Mouse (Mus musculus): ENCODE results near the gene Gmppa. TPM values are rescaled to one million over a fixed set of nuclear protein-coding genes. Genes with fewer than 3 reads are reported as not detected.

The Gmppa gene
- polyA plus RNA-seq (2012; ENCODE audit: insufficient read depth, insufficient read length, missing spikeins) = 31.6 and 47.1 TPM in 2 replicates

DNA sequence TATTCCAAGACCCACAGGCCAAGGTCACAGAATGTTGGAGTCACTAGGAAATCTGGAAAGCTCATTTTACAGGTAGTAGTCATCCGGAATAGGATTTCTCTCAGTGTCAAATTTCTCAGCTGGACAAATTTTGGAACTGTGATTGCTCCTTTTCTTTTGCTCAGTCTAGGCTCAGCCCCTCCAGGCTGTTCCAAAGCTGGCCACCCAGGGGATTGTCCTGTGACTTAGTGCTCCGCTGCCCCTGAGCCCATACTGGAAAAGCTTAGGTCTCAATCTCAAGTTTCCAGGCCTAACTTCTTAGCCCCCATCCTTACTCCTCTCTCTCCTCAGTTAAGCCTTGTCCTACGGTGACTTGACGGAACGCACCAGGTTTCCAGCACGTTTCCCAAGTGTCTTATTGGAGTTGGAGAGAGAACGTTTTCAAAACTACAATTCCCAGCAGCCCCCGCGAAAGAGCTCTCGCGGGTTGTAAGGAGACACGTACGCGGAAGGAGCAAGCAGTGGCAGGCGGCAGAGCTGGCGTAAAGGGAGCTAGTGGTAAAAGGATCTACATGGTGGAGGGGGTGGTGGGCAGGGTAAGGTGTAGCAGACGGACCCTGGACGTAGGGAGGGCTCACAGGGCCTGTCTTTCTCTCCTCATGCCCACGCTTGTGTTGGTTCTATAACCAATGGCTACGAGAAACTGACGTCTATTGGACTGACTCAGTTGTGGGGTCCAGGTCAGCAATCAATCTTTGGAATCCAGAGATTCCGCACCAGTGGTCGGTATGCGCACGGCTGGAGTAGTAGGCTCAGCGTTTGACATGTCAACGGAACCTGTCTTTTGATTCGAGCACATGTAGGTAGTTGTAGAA is at the start of gene Gmppa:
TSS of gene Gmppa (plus strand) at position 456 of the 854 bp plus-strand sequence.
- Histone ChIP-seq H3K27ac (replicated peaks; ENCODE audit: low read depth, low read length) (peak within 1 kb of the TSS; percentile 45), H3K4me3 (ENCODE audit: insufficient read depth, low read depth, low read length) (peak within 1 kb of the TSS; percentile 72), H3K4me1 (ENCODE audit: control insufficient read depth, insufficient read depth, insufficient read length, low read length) (peaks cover 2% of the 10 kb centered on the region; the same call in 1 of the 2 replicates)

DNA sequence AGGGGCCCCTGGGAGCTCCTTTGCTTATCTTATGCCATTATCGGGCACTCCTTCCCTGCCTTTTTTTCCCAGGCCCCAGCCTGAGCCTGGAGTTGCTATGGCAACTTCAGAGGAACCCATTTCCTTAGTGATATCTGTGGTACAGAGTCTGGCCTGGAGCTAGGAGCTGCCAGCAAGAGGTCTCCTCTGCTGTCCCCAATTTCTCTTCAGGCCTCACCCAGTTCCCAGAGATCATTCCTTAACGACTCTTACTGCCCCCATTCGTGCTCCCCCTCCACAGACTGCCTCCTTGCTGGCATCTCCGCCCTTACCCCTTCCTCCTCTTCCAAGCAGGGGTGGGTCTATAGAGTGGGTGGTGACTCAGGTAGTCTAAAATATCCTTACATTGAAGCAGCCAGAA is 49.6 kb upstream of the Gmppa start:
- H3K4me3 ChIP-seq (ENCODE audit: insufficient read depth, low read depth, low read length) = no peak overlapping the region
- no peak overlapping the region for H3K27ac ChIP-seq (replicated peaks; ENCODE audit: low read depth, low read length)
- no peaks in the 10 kb centered on the region for H3K4me1 ChIP-seq (ENCODE audit: control insufficient read depth, insufficient read depth, insufficient read length, low read length)

DNA sequence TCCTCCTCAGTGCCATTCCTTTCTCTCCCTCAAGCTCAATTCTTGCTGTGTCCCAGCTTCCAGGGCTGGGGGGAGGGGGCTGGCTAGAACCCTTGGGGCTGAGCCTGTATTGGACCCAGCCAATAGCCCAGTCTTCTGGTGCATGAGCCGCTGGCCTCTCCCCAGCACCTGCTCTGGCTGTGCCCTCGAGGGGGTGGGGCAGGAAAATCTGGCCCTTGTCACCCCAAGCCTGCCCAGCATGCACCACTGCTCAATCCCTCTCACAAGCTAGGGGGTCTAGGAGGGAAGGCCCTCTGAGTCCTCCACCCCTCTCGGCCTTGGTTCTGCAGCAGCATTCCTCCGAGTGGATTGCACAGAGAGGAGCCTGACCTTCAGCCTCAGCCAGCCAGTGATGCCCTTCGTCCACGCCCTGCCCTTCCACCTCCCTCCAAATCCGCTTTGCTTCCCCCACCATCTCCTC is 48.2 kb upstream of the Gmppa start:
- no peaks in the 10 kb centered on the region for H3K4me1 ChIP-seq (ENCODE audit: control insufficient read depth, insufficient read depth, insufficient read length, low read length)
- no peak overlapping the region for H3K4me3 ChIP-seq (ENCODE audit: insufficient read depth, low read depth, low read length)
- H3K27ac ChIP-seq (replicated peaks; ENCODE audit: low read depth, low read length) = no peak overlapping the region

DNA sequence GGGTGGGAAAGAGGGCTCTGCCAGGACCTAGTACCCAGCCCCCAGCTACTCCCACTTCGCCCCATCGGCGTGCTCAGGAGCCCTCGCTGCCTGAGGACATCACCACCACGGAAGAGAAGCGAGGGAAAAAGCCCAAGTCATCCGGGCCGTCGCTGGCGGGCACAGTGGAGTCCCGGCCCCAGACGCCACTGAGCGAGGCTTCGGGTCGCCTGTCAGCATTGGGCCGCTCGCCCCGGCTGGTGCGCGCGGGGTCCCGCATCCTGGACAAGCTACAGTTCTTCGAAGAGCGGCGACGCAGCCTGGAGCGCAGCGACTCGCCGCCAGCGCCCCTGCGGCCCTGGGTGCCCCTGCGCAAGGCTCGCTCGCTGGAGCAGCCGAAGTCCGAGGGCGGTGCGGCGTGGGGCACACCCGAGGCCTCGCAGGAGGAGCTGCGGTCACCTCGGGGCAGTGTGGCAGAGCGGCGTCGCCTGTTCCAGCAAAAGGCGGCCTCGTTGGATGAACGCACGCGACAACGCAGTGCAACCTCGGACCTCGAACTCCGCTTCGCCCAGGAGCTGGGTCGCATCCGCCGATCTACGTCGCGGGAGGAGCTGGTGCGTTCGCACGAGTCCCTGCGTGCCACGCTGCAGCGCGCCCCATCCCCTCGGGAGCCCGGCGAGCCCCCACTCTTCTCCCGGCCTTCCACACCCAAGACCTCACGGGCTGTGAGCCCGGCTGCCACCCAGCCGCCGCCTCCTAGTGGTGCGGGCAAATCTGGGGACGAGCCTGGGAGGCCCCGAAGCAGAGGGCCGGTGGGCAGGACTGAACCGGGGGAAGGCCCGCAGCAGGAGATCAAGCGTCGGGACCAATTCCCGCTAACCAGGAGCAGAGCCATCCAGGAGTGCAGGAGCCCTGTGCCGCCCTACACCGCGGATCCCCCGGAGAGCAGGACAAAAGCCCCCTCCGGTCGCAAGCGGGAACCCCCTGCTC is 47.5 kb upstream of the Gmppa start:
- no peaks in the 10 kb centered on the region for H3K4me1 ChIP-seq (ENCODE audit: control insufficient read depth, insufficient read depth, insufficient read length, low read length)
- H3K4me3 ChIP-seq (ENCODE audit: insufficient read depth, low read depth, low read length) = no peak overlapping the region
- no peak overlapping the region for H3K27ac ChIP-seq (replicated peaks; ENCODE audit: low read depth, low read length)

DNA sequence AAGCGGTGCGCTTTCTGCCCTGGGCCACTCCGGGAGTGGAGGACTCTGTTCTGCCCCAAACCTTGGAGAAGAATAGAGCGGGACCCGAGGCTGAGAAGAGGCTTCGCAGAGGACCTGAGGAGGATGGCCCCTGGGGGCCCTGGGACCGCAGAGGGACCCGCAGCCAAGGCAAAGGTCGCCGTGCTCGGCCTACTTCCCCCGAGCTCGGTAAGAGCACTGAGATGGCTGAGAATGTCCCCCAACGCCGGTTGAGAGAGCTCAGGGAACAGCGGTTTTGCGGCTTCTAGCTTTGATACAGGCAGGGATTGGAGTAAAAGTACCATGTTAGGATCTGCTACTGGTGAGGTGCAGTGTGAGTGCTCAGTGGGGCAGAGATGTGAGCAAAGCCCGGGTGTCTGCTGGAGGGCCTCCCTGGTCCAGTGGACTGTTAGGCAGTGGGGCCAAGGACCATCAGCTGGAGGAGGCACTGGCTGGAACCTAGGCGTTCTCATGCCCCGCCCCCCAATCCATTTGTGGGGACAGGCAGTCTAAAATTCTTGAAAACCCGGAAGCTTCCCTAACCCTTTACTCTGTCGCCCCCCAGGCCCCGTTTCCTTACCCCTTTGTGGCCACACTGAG is 46.7 kb upstream of the Gmppa start:
- Histone ChIP-seq H3K4me1 (ENCODE audit: control insufficient read depth, insufficient read depth, insufficient read length, low read length) (no peaks in the 10 kb centered on the region), H3K27ac (replicated peaks; ENCODE audit: low read depth, low read length) (no peak overlapping the region), H3K4me3 (ENCODE audit: insufficient read depth, low read depth, low read length) (no peak overlapping the region)

DNA sequence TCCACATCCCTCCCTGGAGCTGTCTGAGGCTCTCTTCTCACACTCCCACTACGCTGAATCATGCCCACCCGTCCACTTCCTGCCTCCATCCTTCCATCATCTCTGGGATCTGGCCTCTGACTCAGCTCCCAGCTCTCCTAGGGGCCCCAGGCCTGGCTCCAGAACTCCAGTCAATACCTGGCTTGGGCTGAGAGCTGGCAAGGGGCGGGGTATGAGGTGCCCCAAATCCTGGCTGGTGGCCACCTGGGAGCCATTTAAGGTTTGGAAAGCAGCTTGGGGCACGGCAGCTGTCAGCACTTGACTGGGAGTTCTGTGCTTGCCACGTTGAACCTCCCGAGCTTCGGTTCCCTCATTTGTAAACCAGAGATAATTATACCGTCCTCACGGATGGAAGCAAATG is 42.6 kb upstream of the Gmppa start:
- no peaks in the 10 kb centered on the region for H3K4me1 ChIP-seq (ENCODE audit: control insufficient read depth, insufficient read depth, insufficient read length, low read length)
- H3K27ac ChIP-seq (replicated peaks; ENCODE audit: low read depth, low read length) = no peak overlapping the region
- no peak overlapping the region for H3K4me3 ChIP-seq (ENCODE audit: insufficient read depth, low read depth, low read length)

DNA sequence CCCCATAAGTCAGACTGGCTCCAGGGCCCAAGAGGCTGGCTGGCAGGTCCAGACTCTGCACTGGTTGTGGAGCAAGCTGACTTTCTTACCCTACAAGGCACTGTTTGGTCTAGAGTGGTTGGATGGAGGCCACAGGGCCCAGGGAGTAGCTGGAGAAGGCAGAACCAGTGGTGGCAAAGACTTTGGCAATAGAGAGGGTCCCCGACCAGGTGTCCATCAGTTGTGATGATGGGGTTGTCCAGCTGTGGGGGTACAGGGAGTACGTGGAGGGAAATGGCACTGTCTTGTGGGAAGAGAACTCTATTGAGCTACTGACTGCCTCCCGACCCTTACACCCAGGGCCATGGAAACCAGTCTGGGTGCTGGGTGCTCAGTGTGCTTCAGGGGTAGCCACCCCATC is 41.9 kb upstream of the Gmppa start:
- H3K27ac ChIP-seq (replicated peaks; ENCODE audit: low read depth, low read length) = no peak overlapping the region
- no peaks in the 10 kb centered on the region for H3K4me1 ChIP-seq (ENCODE audit: control insufficient read depth, insufficient read depth, insufficient read length, low read length)
- H3K4me3 ChIP-seq (ENCODE audit: insufficient read depth, low read depth, low read length) = no peak overlapping the region

DNA sequence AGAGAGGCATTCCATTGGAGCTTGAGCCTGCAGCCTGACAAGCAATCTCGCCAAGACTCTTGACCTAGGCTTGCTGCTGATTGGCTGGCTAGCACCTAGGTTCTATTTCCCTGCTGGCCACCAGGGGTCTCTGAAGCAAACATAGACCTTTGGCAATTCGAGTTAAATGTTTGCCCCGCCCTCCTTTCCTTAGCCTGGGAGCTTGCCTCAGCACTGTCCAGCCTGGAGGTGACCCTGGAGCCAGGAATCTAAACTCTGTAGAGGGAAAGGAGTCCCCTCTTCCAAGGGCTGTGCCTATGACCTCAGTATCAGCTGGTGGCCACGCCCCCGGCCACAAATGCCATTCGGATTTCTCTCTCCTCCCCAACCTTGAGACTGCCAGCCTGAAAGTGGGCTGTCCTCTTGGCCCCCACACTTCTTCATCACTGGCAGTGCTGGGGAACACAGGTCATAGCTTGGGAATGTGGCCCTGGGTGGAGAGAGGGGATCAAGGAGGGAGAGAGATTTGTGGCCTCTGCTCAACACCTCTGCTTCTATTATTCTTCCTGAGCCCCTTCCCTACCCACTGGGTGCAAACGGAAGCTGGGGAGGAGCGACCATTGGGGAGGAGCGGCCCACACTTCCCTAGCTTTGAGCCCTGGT is 36.8 kb upstream of the Gmppa start:
- Histone ChIP-seq H3K4me1 (ENCODE audit: control insufficient read depth, insufficient read depth, insufficient read length, low read length) (peaks cover 7% of the 10 kb centered on the region), H3K4me3 (ENCODE audit: insufficient read depth, low read depth, low read length) (no peak overlapping the region), H3K27ac (replicated peaks; ENCODE audit: low read depth, low read length) (peak overlapping the region; percentile 2; the same call in 1 of the 2 replicates)

DNA sequence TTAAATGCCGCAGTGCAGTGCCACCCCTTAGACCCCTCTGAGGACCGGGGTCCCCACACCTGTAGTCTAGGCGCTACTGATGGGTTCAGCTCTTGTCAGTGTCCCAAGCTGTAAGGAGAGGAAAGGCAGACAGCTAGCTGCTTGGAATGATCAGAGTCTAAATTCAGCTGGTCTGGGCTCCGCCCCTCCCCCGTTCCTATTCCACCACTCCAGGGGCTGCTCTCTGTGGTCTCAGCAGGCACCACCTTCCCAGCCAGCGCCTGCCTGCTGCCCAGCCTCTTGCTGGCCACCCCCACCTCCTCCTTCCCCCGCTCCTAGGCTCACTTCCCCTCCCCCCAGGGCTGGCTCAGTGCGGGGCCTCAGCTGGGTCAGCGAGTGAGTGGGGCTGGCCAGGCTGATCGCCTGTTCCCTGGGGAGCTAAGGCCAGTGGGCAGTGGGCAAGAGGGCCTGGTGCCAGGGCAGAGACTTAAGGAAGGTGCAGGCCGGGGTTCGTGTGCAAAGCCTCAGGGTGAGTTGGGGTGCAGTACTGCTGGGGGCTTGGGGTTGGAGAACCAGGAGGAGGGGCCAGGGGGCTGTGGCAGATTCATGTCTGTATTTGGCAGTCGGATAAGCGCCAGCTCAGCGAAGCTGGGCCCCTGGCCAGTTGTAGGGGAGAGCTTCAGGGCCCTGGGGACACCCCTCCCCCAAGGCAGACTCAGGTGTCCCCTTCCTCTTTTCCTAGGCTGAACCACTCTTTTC is 35.8 kb upstream of the Gmppa start:
- peaks cover 7% of the 10 kb centered on the region for H3K4me1 ChIP-seq (ENCODE audit: control insufficient read depth, insufficient read depth, insufficient read length, low read length)
- H3K27ac ChIP-seq (replicated peaks; ENCODE audit: low read depth, low read length) = no peak overlapping the region
- no peak overlapping the region for H3K4me3 ChIP-seq (ENCODE audit: insufficient read depth, low read depth, low read length)

DNA sequence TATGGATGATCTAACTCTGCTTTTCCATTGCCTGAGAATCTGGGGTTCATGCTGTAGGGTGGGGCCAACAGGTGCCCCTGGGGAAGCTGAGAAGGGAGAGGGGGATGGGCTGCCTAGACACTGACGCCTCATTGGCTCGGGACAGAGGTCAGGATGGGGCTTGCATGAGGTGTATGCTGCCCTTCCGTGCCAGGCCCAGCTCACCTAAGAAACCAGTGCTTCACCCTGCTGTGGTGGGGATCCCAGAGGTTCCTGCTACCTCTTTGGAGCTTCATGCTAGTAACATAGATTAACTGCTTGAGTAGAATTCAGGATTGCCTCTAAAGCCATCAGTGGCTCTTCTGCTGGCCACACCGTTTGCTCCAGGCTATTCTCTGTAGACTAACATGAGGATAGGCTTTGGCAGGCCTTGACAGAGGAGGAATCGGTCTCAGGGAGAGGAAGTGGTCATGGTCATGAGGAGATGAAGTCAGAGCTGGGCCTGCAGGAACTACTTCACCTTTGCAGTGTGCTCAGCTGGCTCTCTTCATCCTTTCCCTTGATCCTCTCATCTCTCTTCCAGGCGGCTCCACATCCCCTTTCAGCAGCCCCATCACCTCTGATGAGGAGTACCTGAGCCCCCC is 35.1 kb upstream of the Gmppa start:
- Histone ChIP-seq H3K4me1 (ENCODE audit: control insufficient read depth, insufficient read depth, insufficient read length, low read length) (peaks cover 7% of the 10 kb centered on the region), H3K4me3 (ENCODE audit: insufficient read depth, low read depth, low read length) (no peak overlapping the region), H3K27ac (replicated peaks; ENCODE audit: low read depth, low read length) (no peak overlapping the region)

DNA sequence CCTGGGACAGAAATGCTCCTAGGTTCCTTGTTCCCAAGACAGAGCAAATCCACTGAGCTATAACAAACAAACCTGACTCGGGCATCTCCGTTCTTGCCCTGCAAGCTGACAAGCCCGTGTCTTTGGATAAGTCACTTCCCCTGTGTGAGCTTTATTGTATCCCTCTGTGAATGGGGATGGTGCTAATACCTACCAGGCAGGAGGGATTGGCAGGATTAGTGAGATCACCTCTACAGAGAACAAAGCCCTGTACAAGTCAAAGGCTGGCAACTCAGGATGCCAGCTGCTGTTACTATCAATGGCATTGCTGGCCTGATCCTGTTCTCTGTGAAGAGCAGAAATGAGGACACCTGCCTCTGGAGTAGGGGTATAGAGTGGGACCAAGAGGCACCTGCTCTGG is 30.2 kb upstream of the Gmppa start:
- Histone ChIP-seq H3K4me1 (ENCODE audit: control insufficient read depth, insufficient read depth, insufficient read length, low read length) (no peaks in the 10 kb centered on the region), H3K4me3 (ENCODE audit: insufficient read depth, low read depth, low read length) (no peak overlapping the region), H3K27ac (replicated peaks; ENCODE audit: low read depth, low read length) (no peak overlapping the region)

DNA sequence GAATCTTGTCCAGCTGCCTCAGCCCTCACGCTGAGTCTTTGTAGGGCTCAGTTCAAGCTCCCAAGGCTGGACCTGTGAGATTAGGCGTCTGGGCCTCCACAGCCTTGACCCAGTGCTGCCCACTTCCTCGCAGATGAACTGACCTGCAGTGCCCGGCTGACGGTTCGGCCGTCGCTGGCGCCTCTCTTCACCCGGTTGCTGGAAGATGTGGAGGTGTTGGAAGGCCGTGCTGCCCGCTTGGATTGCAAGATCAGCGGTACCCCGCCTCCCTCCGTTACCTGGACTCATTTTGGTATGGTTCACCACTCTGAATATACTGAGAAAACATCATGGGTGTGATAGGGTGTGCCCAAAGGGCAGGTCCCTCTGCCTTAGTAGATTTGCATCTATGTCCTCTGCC is 29.6 kb upstream of the Gmppa start:
- Histone ChIP-seq H3K27ac (replicated peaks; ENCODE audit: low read depth, low read length) (no peak overlapping the region), H3K4me1 (ENCODE audit: control insufficient read depth, insufficient read depth, insufficient read length, low read length) (no peaks in the 10 kb centered on the region), H3K4me3 (ENCODE audit: insufficient read depth, low read depth, low read length) (no peak overlapping the region)

DNA sequence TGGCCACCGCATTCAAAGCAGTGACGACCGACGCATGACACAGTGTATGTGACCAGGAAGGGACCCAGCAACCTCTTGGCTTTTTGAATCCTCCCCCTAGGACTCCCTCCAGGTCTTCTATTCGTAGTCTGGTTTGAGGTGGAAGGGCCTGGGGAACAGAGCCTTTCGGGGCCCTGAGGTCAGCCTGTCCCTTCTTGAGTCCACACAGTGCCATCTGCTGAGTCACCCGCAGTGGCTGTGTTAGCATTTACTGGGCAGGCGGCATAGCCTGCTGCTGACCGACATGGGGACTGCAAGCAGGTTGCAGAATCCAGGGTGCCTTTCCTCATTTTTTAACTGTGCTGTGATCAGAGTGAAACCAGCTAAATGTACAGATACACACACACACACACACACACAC is 28.7 kb upstream of the Gmppa start:
- H3K4me1 ChIP-seq (ENCODE audit: control insufficient read depth, insufficient read depth, insufficient read length, low read length) = no peaks in the 10 kb centered on the region
- H3K4me3 ChIP-seq (ENCODE audit: insufficient read depth, low read depth, low read length) = no peak overlapping the region
- no peak overlapping the region for H3K27ac ChIP-seq (replicated peaks; ENCODE audit: low read depth, low read length)

DNA sequence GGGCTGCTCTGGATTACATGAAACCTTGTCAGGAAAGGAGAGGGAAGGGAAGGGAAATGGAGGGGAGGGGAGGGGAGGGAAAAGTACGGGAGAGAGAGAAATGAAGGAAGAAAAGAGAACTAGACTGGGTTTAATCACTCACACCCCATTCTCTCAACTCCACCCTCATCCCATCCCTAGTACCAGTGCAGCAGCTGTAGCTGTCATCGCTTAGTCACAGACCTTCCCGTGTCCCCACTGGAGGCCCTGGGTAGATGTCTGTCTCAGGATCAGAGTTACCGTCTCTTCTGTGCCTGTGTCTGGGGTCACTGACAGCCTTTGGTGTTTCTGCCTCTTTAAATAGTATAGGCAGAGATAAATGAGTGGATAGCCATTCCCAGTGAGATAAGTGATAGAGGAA is 27.5 kb upstream of the Gmppa start:
- Histone ChIP-seq H3K27ac (replicated peaks; ENCODE audit: low read depth, low read length) (no peak overlapping the region), H3K4me3 (ENCODE audit: insufficient read depth, low read depth, low read length) (no peak overlapping the region), H3K4me1 (ENCODE audit: control insufficient read depth, insufficient read depth, insufficient read length, low read length) (no peaks in the 10 kb centered on the region)
